Mouse (Mus musculus) midbrain, embryonic 10.5 days (tissue): ENCODE measurements around the gene Ankrd65. TPM values are rescaled to one million over a fixed set of nuclear protein-coding genes. Genes with fewer than 3 reads are reported as not detected.
"Not testable (repeated sequence)": the region's sequence is repeated elsewhere in the genome, so short reads cannot be mapped to it uniquely, and the experiment has no call there.

Experiments used
- DNase-seq: peaks from one replicate; pipeline ENCODE4 v3.0.0-alpha.2; 2017; ENCODE audit warnings: low spot score
- H3K27ac ChIP-seq: fragments of 300-500 bp; sonication (generic); replicated peaks from 2 replicates; pipeline ENCODE4 v1.5.1; 2016; ENCODE audit warnings: mild to moderate bottlenecking
- H3K27me3 ChIP-seq: fragments of 300-500 bp; sonication (generic); 2 replicates; pipeline ENCODE4 v1.6.1; 2016; ENCODE audit warnings: low read depth, mild to moderate bottlenecking; ENCODE audit not compliant: poor library complexity, severe bottlenecking
- H3K36me3 ChIP-seq: fragments of 300-500 bp; sonication (generic); 2 replicates; pipeline ENCODE4 v1.6.1; 2016; ENCODE audit warnings: mild to moderate bottlenecking, moderate library complexity
- H3K4me1 ChIP-seq: fragments of 300-500 bp; sonication (generic); 2 replicates; pipeline ENCODE4 v1.6.1; 2016
- H3K4me3 ChIP-seq: fragments of 300-500 bp; sonication (generic); 2 replicates; pipeline ENCODE4 v1.5.1; 2016; ENCODE audit warnings: mild to moderate bottlenecking, moderate library complexity
- H3K9me3 ChIP-seq: fragments of 300-500 bp; sonication (generic); replicated peaks from 2 replicates; pipeline ENCODE4 v1.6.1; 2016; ENCODE audit warnings: mild to moderate bottlenecking
- WGBS: fragments of 180-500 bp; shearing (Covaris S2); methylation state at CpG from one replicate; pipeline ENCODE4 v1.1.7; 2016; 5-methylcytosine and 5-hydroxymethylcytosine counted together
- polyA plus RNA-seq: library from polyadenylated mRNA; unstranded; fragments of >200 nt; fragmentation: Nextera tagmentation; extraction: Ambion mirVana; gene quantifications from 2 replicates; pipeline ENCODE4 v1.2.1, GENCODE M21; 2016

Ankrd65 gene
- polyA plus RNA-seq, 1 experiment from 2014 or later, result not detected

- Histone ChIP-seq H3K27me3 (peaks cover 15% of the 10 kb centered on the region), H3K4me1 (peaks cover 53% of the 10 kb centered on the region), H3K36me3 (no peaks in the 10 kb centered on the region), H3K4me3 (no peak overlapping the region), H3K27ac (no peak overlapping the region), H3K9me3 (no peaks in the 10 kb centered on the region)
- DNase-seq, result no peak
- 88% methylated on average over 4 of the region's 4 CpGs for WGBS
Observed at GRCm38 (mm10) chr4:155779498-155779897, 10.7 kb upstream of the Ankrd65 start.

- H3K27me3 ChIP-seq, result peaks cover 14% of the 10 kb centered on the region
- H3K27ac ChIP-seq, result no peak overlapping the region
- no peaks in the 10 kb centered on the region for H3K9me3 ChIP-seq
- H3K4me3 ChIP-seq, result no peak overlapping the region
- 37% methylated on average over 6 of the region's 6 CpGs for WGBS
- H3K4me1 ChIP-seq, result peaks cover 51% of the 10 kb centered on the region
- no peaks in the 10 kb centered on the region for H3K36me3 ChIP-seq
- peak; percentile 44 for DNase-seq
Observed at GRCm38 (mm10) chr4:155780895-155781294, 9.3 kb upstream of the Ankrd65 start.

- peak overlapping the region; percentile 92 for H3K27ac ChIP-seq
- no peaks in the 10 kb centered on the region for H3K36me3 ChIP-seq
- 45% methylated on average over 16 of the region's 16 CpGs for WGBS
- H3K4me3 ChIP-seq, result peak overlapping the region; percentile 75
- H3K4me1 ChIP-seq, result peaks cover 31% of the 10 kb centered on the region
- H3K27me3 ChIP-seq, result peaks cover 12% of the 10 kb centered on the region; the same call in 1 of the 2 replicates
- peak; percentile 15 for DNase-seq
- H3K9me3 ChIP-seq, result no peaks in the 10 kb centered on the region
Observed at GRCm38 (mm10) chr4:155783486-155784080, 6.7 kb upstream of the Ankrd65 start.

- peaks cover 31% of the 10 kb centered on the region for H3K4me1 ChIP-seq
- peak; percentile 85 for DNase-seq
- WGBS, result under 1% methylated on average over 52 of the region's 52 CpGs
- peaks cover 12% of the 10 kb centered on the region; the same call in 1 of the 2 replicates for H3K27me3 ChIP-seq
- H3K9me3 ChIP-seq, result no peaks in the 10 kb centered on the region
- peak overlapping the region; percentile 75 for H3K4me3 ChIP-seq
- no peaks in the 10 kb centered on the region for H3K36me3 ChIP-seq
- H3K27ac ChIP-seq, result peak overlapping the region; percentile 92
Observed at GRCm38 (mm10) chr4:155784081-155784701, 6.0 kb upstream of the Ankrd65 start.

GRCm38 (mm10) chr4:155785246-155785645 lies 5.0 kb upstream of the Ankrd65 start:
- peaks cover 31% of the 10 kb centered on the region for H3K4me1 ChIP-seq
- no peaks in the 10 kb centered on the region for H3K9me3 ChIP-seq
- H3K27me3 ChIP-seq, result peaks cover 12% of the 10 kb centered on the region; the same call in 1 of the 2 replicates
- 81% methylated on average over 10 of the region's 10 CpGs for WGBS
- 0 out of 2 replicates have a peak overlapping the region, but pooled peaks have one; percentile 42 for H3K27ac ChIP-seq
- H3K4me3 ChIP-seq, result peak overlapping the region; percentile 75; the same call in 1 of the 2 replicates
- DNase-seq, result no peak
- no peaks in the 10 kb centered on the region for H3K36me3 ChIP-seq

DNA sequence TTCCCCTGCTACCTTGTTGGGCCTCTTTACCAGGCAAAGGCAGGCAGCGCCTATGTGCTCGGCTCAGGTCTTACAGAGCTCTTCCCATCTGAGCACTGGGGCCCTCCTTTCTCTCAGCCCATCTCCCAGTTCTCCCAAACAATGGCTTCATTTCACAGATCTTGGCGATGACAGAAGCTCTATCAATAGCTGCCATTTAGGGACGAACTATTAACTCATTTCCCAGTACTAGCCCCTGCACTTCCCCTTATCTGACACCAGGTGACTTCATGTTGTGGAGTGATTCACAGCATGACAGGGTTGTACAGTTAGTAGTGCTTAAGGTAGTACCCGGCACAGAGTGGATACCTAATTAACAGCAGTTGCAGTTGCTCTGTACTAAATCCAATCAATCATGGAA lies 4.4 kb upstream of the Ankrd65 start, which contains the start of gene Tmem88b:
TSS of gene Tmem88b (minus strand) at position 56 of the 400 bp plus-strand sequence.
- Histone ChIP-seq H3K9me3 (no peaks in the 10 kb centered on the region), H3K27me3 (peaks cover 12% of the 10 kb centered on the region; the same call in 1 of the 2 replicates), H3K27ac (peak within 1 kb of the TSS; percentile 92), H3K4me3 (peak within 1 kb of the TSS; percentile 75), H3K4me1 (peaks cover 29% of the 10 kb centered on the region), H3K36me3 (no peaks in the 10 kb centered on the region)
- 81% methylated on average over 5 of the region's 5 CpGs for WGBS
- DNase-seq, result no peak

DNA sequence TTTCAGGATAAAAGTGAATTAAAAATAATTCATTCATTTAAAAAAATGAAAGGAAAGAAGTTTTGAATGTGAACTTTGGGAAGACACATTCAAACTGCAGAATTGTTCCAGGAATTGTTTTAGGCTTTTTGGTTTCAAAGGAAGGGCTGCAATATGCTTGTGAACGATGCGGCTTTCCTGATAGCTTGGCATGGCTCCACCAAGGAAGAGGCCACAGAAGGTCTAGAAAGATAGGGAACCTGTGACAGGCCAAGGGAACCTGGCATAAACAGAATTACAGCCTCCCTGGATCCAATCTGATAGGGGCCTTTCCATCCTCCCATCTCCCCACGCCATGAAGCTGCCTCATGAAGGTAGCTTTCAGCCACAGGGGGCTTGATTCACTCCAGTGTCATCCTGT lies 1.9 kb upstream of the Ankrd65 start:
- no peak for DNase-seq
- WGBS, result 81% methylated on average over 3 of the region's 3 CpGs

DNA sequence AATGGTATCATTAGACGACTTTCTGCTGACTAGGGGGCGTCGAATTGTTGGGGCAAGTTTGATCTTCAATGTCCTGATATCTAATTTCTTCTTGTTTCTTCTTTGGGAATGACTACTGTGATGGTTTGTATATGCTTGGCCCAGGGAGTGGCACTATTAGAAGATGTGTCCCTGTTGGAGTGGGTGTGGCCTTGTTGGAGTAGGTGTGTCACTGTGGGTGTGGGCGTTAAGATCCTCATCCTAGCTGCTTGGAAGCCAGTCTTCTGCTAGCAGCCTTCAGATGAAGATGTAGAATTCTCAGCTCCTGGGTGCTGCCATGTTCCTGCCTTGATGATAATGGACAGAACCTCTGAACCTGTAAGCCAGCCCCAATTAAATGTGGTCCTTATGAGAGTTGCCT lies 1.4 kb upstream of the Ankrd65 start:
- WGBS, result 85% methylated on average over 4 of the region's 4 CpGs
- not testable (repeated sequence) for H3K36me3 ChIP-seq, H3K4me3 ChIP-seq, DNase-seq, H3K27ac ChIP-seq, H3K9me3 ChIP-seq
- peaks cover 18% of the 10 kb centered on the region for H3K4me1 ChIP-seq
- H3K27me3 ChIP-seq, result peaks cover 26% of the 10 kb centered on the region

More for the DNA sequence above, 1.9 kb upstream of the Ankrd65 start:
- H3K4me3 ChIP-seq, result no peak overlapping the region
- no peak overlapping the region for H3K27ac ChIP-seq
- peaks cover 23% of the 10 kb centered on the region for H3K4me1 ChIP-seq
- no peaks in the 10 kb centered on the region for H3K9me3 ChIP-seq
- H3K36me3 ChIP-seq, result no peaks in the 10 kb centered on the region
- peaks cover 26% of the 10 kb centered on the region for H3K27me3 ChIP-seq

DNA sequence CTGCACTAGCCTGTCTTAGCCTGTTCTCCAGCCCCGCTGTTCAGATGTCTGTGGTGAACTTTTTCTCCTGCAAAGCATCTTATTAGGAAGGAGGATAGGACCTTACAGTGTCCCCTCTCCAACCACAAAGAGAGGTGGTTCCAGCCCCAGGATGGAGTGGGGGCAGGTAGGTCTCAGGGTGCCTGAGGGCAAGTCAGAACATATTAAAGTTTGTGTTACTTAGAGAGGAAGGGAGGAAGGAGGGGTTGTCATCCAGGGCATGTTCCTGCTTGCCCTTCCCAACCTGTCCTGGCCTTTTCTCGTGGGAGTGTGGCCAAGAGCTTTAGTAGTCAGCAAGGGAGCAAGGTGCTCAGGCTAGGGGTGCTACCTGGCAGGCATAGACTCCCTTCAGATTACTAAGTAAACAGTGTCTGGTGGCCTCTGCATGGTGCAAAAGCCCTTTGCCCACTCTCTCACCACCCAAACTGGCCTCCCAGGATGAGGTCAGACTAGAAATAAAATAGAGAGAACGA lies 467 bp downstream of the Ankrd65 start:
- Histone ChIP-seq H3K4me3 (no peak overlapping the region), H3K27ac (no peak overlapping the region), H3K9me3 (no peaks in the 10 kb centered on the region), H3K36me3 (no peaks in the 10 kb centered on the region), H3K4me1 (no peaks in the 10 kb centered on the region), H3K27me3 (peaks cover 15% of the 10 kb centered on the region)
- 75% methylated on average over 3 of the region's 3 CpGs for WGBS
- DNase-seq, result no peak

DNA sequence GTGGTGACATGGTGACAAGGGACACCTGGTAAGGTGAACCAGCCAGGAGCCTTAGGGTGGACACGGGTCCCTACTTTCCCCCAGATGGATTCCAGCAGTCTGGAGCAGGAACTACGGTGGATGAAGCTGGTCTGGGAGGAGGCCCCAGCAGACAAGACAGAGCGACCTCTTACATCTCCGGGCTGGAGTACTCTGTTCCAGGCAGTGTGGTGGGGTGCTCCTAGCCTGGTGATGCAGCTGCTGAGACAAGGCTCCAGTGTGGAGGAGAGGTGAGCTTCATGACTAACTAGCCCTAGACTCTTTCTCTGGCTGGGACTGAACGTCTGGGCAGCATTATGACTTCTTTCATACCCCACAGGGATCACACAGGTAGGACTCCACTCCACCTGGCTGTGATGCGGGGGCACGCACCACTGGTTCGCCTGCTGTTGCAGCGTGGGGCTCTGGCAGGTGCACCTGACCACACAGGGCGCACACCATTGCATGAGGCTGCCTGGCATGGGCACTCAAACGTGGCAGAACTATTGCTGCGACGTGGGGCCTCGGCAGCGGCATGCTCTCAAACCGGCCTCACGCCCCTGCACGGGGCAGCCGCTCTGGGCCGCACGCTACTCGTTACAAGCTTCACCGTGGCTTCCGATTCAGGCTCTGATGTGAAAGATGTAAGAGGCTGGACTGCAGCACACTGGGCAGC lies 1.1 kb downstream of the Ankrd65 start:
- Histone ChIP-seq H3K27ac (no peak overlapping the region), H3K36me3 (no peaks in the 10 kb centered on the region), H3K4me3 (no peak overlapping the region), H3K4me1 (no peaks in the 10 kb centered on the region), H3K9me3 (no peaks in the 10 kb centered on the region), H3K27me3 (peaks cover 13% of the 10 kb centered on the region)
- no peak for DNase-seq
- WGBS, result 79% methylated on average over 24 of the region's 24 CpGs

DNA sequence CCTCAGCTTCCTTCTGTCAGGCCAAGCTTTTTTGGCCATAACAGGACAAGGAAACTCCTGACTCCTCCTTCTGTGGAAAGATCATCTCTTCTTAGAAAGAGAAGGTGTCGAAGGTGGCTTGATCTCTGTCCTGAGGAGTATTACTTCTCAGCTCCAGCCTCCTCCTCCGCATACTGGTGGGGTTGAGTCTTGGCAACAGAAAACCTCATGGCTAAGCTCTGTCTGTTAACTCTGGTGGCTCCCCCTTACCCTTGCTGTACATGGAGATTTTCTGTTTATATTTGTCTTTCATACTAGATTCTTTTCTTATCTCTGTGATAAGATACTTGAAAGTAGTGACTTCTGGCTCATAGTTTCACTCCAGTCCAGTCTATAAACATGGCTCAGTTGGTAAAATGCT lies 3.5 kb downstream of the Ankrd65 start:
- H3K27ac ChIP-seq, result no peak overlapping the region
- no peak overlapping the region for H3K4me3 ChIP-seq
- H3K27me3 ChIP-seq, result peaks cover 18% of the 10 kb centered on the region
- H3K36me3 ChIP-seq, result no peaks in the 10 kb centered on the region
- no peaks in the 10 kb centered on the region for H3K4me1 ChIP-seq
- 88% methylated on average over 2 of the region's 2 CpGs for WGBS
- no peak for DNase-seq
- H3K9me3 ChIP-seq, result no peaks in the 10 kb centered on the region

DNA sequence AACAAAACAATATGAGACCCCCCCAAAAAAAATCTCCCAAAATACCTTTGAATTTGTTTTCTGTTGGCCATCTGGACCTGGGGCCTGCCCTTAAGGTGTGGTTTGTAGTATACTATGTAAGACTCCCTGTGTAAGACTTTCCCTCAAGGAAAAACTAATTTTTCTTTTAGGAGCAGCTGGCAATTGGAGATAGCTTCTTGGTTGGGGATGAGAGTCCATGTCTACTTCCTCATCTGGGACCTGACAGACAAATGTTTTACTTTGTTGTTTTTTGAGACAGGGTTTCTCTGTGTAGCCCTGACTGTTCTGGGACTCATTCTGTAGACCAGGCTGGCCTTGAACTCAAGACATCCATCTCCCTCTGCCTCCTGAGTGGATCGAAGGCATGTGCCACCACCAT lies 11.8 kb downstream of the Ankrd65 start:
- WGBS, result 100% methylated on average over 1 of the region's 1 CpGs
- Histone ChIP-seq H3K36me3 (peaks cover 22% of the 10 kb centered on the region), H3K4me3 (no peak overlapping the region), H3K27me3 (0 out of 2 replicates have a peak, but pooled peaks cover 3% of the 10 kb centered on the region), H3K9me3 (no peaks in the 10 kb centered on the region), H3K27ac (no peak overlapping the region), H3K4me1 (peaks cover 22% of the 10 kb centered on the region)
- DNase-seq, result no peak
